Mouse (Mus musculus): Measurements from ENCODE around the gene Cpa1. TPM values are rescaled to one million over a fixed set of nuclear protein-coding genes. Genes with fewer than 3 reads are reported as not detected.
A peak's percentile ranks its signal among the peaks of the same experiment; 100 is the strongest.

Cpa1 gene
- polyA plus RNA-seq, 1 experiment, result 0.42 TPM

GRCm38 (mm10) chr6:30664776-30665175 is 25.8 kb downstream of the Cpa1 start:
- 88% methylated on average over 6 of the region's 6 CpGs for WGBS
- DNase-seq (ENCODE audit: low read depth, low spot score), result no peak

- 64% methylated on average over 4 of the region's 4 CpGs for WGBS
- DNase-seq (ENCODE audit: low read depth, low spot score), result no peak
Observed at GRCm38 (mm10) chr6:30665296-30665695, 26.3 kb downstream of the Cpa1 start.

- 81% methylated on average over 6 of the region's 6 CpGs for WGBS
- no peak for DNase-seq (ENCODE audit: low read depth, low spot score)
Observed at GRCm38 (mm10) chr6:30666043-30666442, 27.0 kb downstream of the Cpa1 start.

GRCm38 (mm10) chr6:30667585-30667984 is 28.6 kb downstream of the Cpa1 start:
- WGBS, result 73% methylated on average over 5 of the region's 5 CpGs
- no peak for DNase-seq (ENCODE audit: low read depth, low spot score)

GRCm38 (mm10) chr6:30671696-30672095 is 32.7 kb downstream of the Cpa1 start:
- no peak for DNase-seq (ENCODE audit: low read depth, low spot score)
- WGBS, result 68% methylated on average over 5 of the region's 5 CpGs

- no peak for DNase-seq (ENCODE audit: low read depth, low spot score)
- 47% methylated on average over 14 of the region's 14 CpGs for WGBS
Observed at GRCm38 (mm10) chr6:30673764-30674561, 34.9 kb downstream of the Cpa1 start.

- 61% methylated on average over 9 of the region's 9 CpGs for WGBS
- no peak for DNase-seq (ENCODE audit: low read depth, low spot score)
Observed at GRCm38 (mm10) chr6:30674714-30675280, 35.8 kb downstream of the Cpa1 start.

GRCm38 (mm10) chr6:30675281-30675771 is 36.3 kb downstream of the Cpa1 start:
- 55% methylated on average over 11 of the region's 11 CpGs for WGBS
- DNase-seq (ENCODE audit: low read depth, low spot score), result no peak

GRCm38 (mm10) chr6:30676506-30676905 is 37.5 kb downstream of the Cpa1 start:
- no peak for DNase-seq (ENCODE audit: low read depth, low spot score)
- WGBS, result 86% methylated on average over 6 of the region's 6 CpGs

- WGBS, result 92% methylated on average over 9 of the region's 9 CpGs
- DNase-seq (ENCODE audit: low read depth, low spot score), result no peak
Observed at GRCm38 (mm10) chr6:30677591-30677990, 38.6 kb downstream of the Cpa1 start.

GRCm38 (mm10) chr6:30678482-30678881 is 39.5 kb downstream of the Cpa1 start:
- 94% methylated on average over 6 of the region's 6 CpGs for WGBS
- no peak for DNase-seq (ENCODE audit: low read depth, low spot score)

- no peak for DNase-seq (ENCODE audit: low read depth, low spot score)
- WGBS, result 55% methylated on average over 5 of the region's 5 CpGs
Observed at GRCm38 (mm10) chr6:30679567-30679966, 40.5 kb downstream of the Cpa1 start.

- no peak for DNase-seq (ENCODE audit: low read depth, low spot score)
- WGBS, result 84% methylated on average over 7 of the region's 7 CpGs
Observed at GRCm38 (mm10) chr6:30680442-30680841, 41.4 kb downstream of the Cpa1 start.

- 62% methylated on average over 13 of the region's 13 CpGs for WGBS
- no peak for DNase-seq (ENCODE audit: low read depth, low spot score)
Observed at GRCm38 (mm10) chr6:30681935-30682900, 43.2 kb downstream of the Cpa1 start.

- WGBS, result 92% methylated on average over 1 of the region's 1 CpGs
- no peak for DNase-seq (ENCODE audit: low read depth, low spot score)
Observed at GRCm38 (mm10) chr6:30684570-30684969, 45.6 kb downstream of the Cpa1 start.

GRCm38 (mm10) chr6:30687198-30687597 is 48.2 kb downstream of the Cpa1 start:
- no peak for DNase-seq (ENCODE audit: low read depth, low spot score)
- 91% methylated on average over 7 of the region's 7 CpGs for WGBS

- no peak for DNase-seq (ENCODE audit: low read depth, low spot score)
- 69% methylated on average over 5 of the region's 5 CpGs for WGBS
Observed at GRCm38 (mm10) chr6:30692826-30693225, 53.8 kb downstream of the Cpa1 start.

- DNase-seq (ENCODE audit: low read depth, low spot score), result peak; percentile 78
- under 1% methylated on average over 52 of the region's 52 CpGs for WGBS
Observed at GRCm38 (mm10) chr6:30693350-30693991, 54.5 kb downstream of the Cpa1 start, which contains the start of gene Cep41. TSS of gene Cep41 (minus strand) at chr6:30693749.

GRCm38 (mm10) chr6:30694209-30694608 is 55.2 kb downstream of the Cpa1 start:
- DNase-seq (ENCODE audit: low read depth, low spot score), result no peak
- WGBS, result 44% methylated on average over 6 of the region's 6 CpGs
